Mouse (Mus musculus) ZHBTc4 (cell line): ENCODE measurements around the gene Ccdc153.
A peak's percentile ranks its signal among the peaks of the same experiment; 100 is the strongest.

Source experiments
- DNase-seq: peaks from one replicate; pipeline ENCODE4 v3.0.0-alpha.2; 2011; ENCODE audit warnings: low read depth, low spot score

The Ccdc153 gene

GRCm38 (mm10) chr9:44239447-44239846 lies 1.0 kb upstream of the Ccdc153 start:
- DNase-seq = peak; percentile 57

- no peak for DNase-seq
Observed at GRCm38 (mm10) chr9:44240911-44241310, 435 bp downstream of the Ccdc153 start.

GRCm38 (mm10) chr9:44241418-44241817 lies 942 bp downstream of the Ccdc153 start:
- no peak for DNase-seq

GRCm38 (mm10) chr9:44243621-44244020 lies 3.1 kb downstream of the Ccdc153 start:
- DNase-seq = no peak

GRCm38 (mm10) chr9:44247907-44248306 lies 7.4 kb downstream of the Ccdc153 start:
- DNase-seq = no peak

- DNase-seq = peak; percentile 83
Observed at GRCm38 (mm10) chr9:44249181-44250146, 9.0 kb downstream of the Ccdc153 start.

GRCm38 (mm10) chr9:44250445-44250844 lies 10.0 kb downstream of the Ccdc153 start:
- DNase-seq = no peak

- no peak for DNase-seq
Observed at GRCm38 (mm10) chr9:44251314-44251713, 10.8 kb downstream of the Ccdc153 start, which contains the start of gene Pdzd3. Pdzd3 (minus strand) TSS chr9:44251471.

- peak; percentile 45 for DNase-seq
Observed at GRCm38 (mm10) chr9:44253441-44253840, 13.0 kb downstream of the Ccdc153 start.

- no peak for DNase-seq
Observed at GRCm38 (mm10) chr9:44254508-44255135, 14.1 kb downstream of the Ccdc153 start.

GRCm38 (mm10) chr9:44255136-44255521 lies 14.7 kb downstream of the Ccdc153 start:
- no peak for DNase-seq

- DNase-seq = no peak
Observed at GRCm38 (mm10) chr9:44256213-44256612, 15.7 kb downstream of the Ccdc153 start.

- no peak for DNase-seq
Observed at GRCm38 (mm10) chr9:44259014-44259413, 18.5 kb downstream of the Ccdc153 start.

GRCm38 (mm10) chr9:44261388-44261787 lies 20.9 kb downstream of the Ccdc153 start:
- DNase-seq = no peak

GRCm38 (mm10) chr9:44266478-44267226 lies 26.2 kb downstream of the Ccdc153 start:
- DNase-seq = no peak

- DNase-seq = no peak
Observed at GRCm38 (mm10) chr9:44267319-44268026, 27.0 kb downstream of the Ccdc153 start.

- peak; percentile 90 for DNase-seq
Observed at GRCm38 (mm10) chr9:44268027-44268360, 27.5 kb downstream of the Ccdc153 start.

- DNase-seq = peak; percentile 41
Observed at GRCm38 (mm10) chr9:44268432-44268831, 28.0 kb downstream of the Ccdc153 start, which contains the start of gene Nlrx1. Nlrx1 (minus strand) TSS chr9:44268599.

GRCm38 (mm10) chr9:44269077-44269476 lies 28.6 kb downstream of the Ccdc153 start:
- peak; percentile 65 for DNase-seq

GRCm38 (mm10) chr9:44269973-44270372 lies 29.5 kb downstream of the Ccdc153 start:
- no peak for DNase-seq

GRCm38 (mm10) chr9:44283183-44283582 lies 42.7 kb downstream of the Ccdc153 start:
- DNase-seq = no peak
